Mouse (Mus musculus): ENCODE data around the gene 1500009L16Rik. TPM values are rescaled to one million over a fixed set of nuclear protein-coding genes. Genes with fewer than 3 reads are reported as not detected.

The 1500009L16Rik gene
- polyA plus RNA-seq, 1 experiment from 2014 or later: 47.2 TPM

DNA sequence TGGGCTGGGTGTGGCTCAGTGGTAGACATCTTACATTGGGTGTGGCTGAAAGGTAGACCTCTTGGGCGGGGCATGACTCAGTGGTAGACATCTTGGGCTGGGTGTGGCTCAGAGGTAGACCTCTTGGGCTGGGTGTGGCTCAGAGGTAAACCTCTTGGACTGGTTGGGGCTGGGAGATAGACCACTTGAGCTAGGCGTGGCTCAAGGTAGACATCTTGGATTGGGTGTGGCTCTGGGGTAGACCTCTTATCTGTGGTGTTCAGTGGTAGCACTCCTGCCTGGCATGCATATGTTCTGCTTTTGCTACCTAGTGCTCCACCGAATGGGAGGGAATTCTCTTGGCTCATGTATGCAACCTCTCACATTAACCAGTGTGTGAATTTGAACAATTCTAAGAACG, 11.1 kb downstream of the 1500009L16Rik start:
- H3K36me3 ChIP-seq (ENCODE audit: control insufficient read depth, insufficient read depth, low read length): no peaks in the 10 kb centered on the region
- ATAC-seq (ENCODE audit: insufficient number of reproducible peaks, low FRiP score, low TSS enrichment, low read depth) (no peak), DNase-seq (ENCODE audit: low spot score) (no peak)
- no peaks in the 10 kb centered on the region for H3K9me3 ChIP-seq (ENCODE audit: control insufficient read depth, low read length)
- WGBS: 88% methylated on average over 4 of the region's 4 CpGs
- H3K27me3 ChIP-seq (ENCODE audit: control insufficient read depth, insufficient read depth, low read length): no peaks in the 10 kb centered on the region
- H3K4me2 ChIP-seq (ENCODE audit: low read depth, severe bottlenecking): no peak overlapping the region
- no peak overlapping the region for H3K4me3 ChIP-seq (ENCODE audit: low read depth, low read length)
- no peak overlapping the region for H3K9ac ChIP-seq (ENCODE audit: low read length)
- H3K27ac ChIP-seq (replicated peaks; ENCODE audit: low read depth, low read length): no peak overlapping the region
- no peaks in the 10 kb centered on the region for H3K4me1 ChIP-seq (ENCODE audit: control insufficient read depth, insufficient read depth, low read length)

GRCm38 (mm10) chr10:83738996-83739655, 16.5 kb downstream of the 1500009L16Rik start:
- Histone ChIP-seq H3K36me3 (ENCODE audit: control insufficient read depth, insufficient read depth, low read length) (no peaks in the 10 kb centered on the region), H3K4me1 (ENCODE audit: control insufficient read depth, insufficient read depth, low read length) (no peaks in the 10 kb centered on the region), H3K4me3 (ENCODE audit: low read depth, low read length) (no peak overlapping the region), H3K27ac (replicated peaks; ENCODE audit: low read depth, low read length) (no peak overlapping the region), H3K4me2 (ENCODE audit: low read depth, severe bottlenecking) (no peak overlapping the region), H3K9ac (ENCODE audit: low read length) (no peak overlapping the region), H3K27me3 (ENCODE audit: control insufficient read depth, insufficient read depth, low read length) (no peaks in the 10 kb centered on the region), H3K9me3 (ENCODE audit: control insufficient read depth, low read length) (no peaks in the 10 kb centered on the region; the same call in 1 of the 2 replicates)
- WGBS: 83% methylated on average over 15 of the region's 15 CpGs
- no peak for DNase-seq (ENCODE audit: low spot score)
- ATAC-seq (ENCODE audit: insufficient number of reproducible peaks, low FRiP score, low TSS enrichment, low read depth): no peak

DNA sequence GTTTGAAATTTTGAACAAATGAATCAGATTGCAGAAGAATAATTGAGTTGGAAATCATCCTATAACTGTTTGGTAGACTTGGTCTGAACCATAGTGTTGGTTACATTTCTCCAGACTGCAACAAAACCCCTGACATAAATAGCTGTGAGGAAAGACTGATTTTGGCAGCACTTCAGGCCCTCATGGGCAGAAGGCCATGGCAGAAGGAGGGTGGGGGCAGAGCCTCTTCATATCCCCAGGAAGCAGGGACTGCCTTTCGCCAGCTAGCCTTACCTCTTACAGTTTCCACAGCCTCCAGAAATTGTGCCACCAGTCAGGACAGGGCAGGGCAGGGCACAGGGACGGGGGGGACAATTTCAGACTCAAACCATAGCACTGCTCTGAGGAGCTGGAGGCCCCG, 22.0 kb downstream of the 1500009L16Rik start:
- Histone ChIP-seq H3K36me3 (ENCODE audit: control insufficient read depth, insufficient read depth, low read length) (no peaks in the 10 kb centered on the region), H3K27me3 (ENCODE audit: control insufficient read depth, insufficient read depth, low read length) (no peaks in the 10 kb centered on the region), H3K9ac (ENCODE audit: low read length) (no peak overlapping the region), H3K27ac (replicated peaks; ENCODE audit: low read depth, low read length) (no peak overlapping the region), H3K4me3 (ENCODE audit: low read depth, low read length) (no peak overlapping the region), H3K4me2 (ENCODE audit: low read depth, severe bottlenecking) (no peak overlapping the region), H3K9me3 (ENCODE audit: control insufficient read depth, low read length) (no peaks in the 10 kb centered on the region; the same call in 1 of the 2 replicates), H3K4me1 (ENCODE audit: control insufficient read depth, insufficient read depth, low read length) (no peaks in the 10 kb centered on the region)
- ATAC-seq (ENCODE audit: insufficient number of reproducible peaks, low FRiP score, low TSS enrichment, low read depth): no peak
- DNase-seq (ENCODE audit: low spot score): no peak
- 91% methylated on average over 3 of the region's 3 CpGs for WGBS

GRCm38 (mm10) chr10:83753056-83753455, 30.4 kb downstream of the 1500009L16Rik start:
- no peak overlapping the region for H3K27ac ChIP-seq (replicated peaks; ENCODE audit: low read depth, low read length)
- no peak for ATAC-seq (ENCODE audit: insufficient number of reproducible peaks, low FRiP score, low TSS enrichment, low read depth)
- no peak for DNase-seq (ENCODE audit: low spot score)
- no peak overlapping the region for H3K9ac ChIP-seq (ENCODE audit: low read length)
- WGBS: 84% methylated on average over 1 of the region's 1 CpGs
- H3K9me3 ChIP-seq (ENCODE audit: control insufficient read depth, low read length): no peaks in the 10 kb centered on the region
- H3K27me3 ChIP-seq (ENCODE audit: control insufficient read depth, insufficient read depth, low read length): no peaks in the 10 kb centered on the region
- no peaks in the 10 kb centered on the region for H3K4me1 ChIP-seq (ENCODE audit: control insufficient read depth, insufficient read depth, low read length)
- H3K4me3 ChIP-seq (ENCODE audit: low read depth, low read length): no peak overlapping the region
- no peaks in the 10 kb centered on the region for H3K36me3 ChIP-seq (ENCODE audit: control insufficient read depth, insufficient read depth, low read length)
- no peak overlapping the region for H3K4me2 ChIP-seq (ENCODE audit: low read depth, severe bottlenecking)

DNA sequence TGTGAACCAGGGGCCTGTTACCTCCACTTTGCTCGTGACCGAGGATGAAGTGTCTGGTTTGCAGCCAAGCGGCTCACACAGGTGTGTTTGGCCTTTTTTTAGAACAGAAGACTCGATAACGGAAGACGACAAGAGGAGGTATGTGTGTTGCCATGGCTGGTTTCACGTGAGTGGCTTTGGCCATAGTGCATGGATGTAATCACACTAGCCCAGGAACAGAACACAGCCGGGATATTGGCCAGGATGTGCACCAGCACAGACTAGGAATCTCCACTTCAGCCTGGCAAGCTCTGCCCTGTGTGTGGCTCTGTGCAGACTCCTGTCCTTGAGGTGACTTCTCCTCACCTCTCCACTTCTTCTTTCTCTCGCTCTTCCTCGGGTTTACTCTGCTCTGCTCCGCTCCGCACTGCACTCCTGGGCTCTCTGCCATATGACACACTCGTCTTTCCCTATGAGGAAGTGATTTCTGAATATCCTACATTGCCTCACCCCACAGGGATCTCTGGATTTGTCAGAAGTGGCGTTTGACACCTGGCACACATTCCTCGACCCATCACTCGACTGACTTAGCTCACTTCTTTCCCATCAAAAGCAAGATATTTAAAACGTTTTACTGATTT, 34.8 kb downstream of the 1500009L16Rik start:
- Histone ChIP-seq H3K9me3 (ENCODE audit: control insufficient read depth, low read length) (no peaks in the 10 kb centered on the region), H3K4me1 (ENCODE audit: control insufficient read depth, insufficient read depth, low read length) (no peaks in the 10 kb centered on the region), H3K36me3 (ENCODE audit: control insufficient read depth, insufficient read depth, low read length) (no peaks in the 10 kb centered on the region), H3K9ac (ENCODE audit: low read length) (no peak overlapping the region), H3K4me3 (ENCODE audit: low read depth, low read length) (no peak overlapping the region), H3K27ac (replicated peaks; ENCODE audit: low read depth, low read length) (no peak overlapping the region), H3K27me3 (ENCODE audit: control insufficient read depth, insufficient read depth, low read length) (no peaks in the 10 kb centered on the region), H3K4me2 (ENCODE audit: low read depth, severe bottlenecking) (no peak overlapping the region)
- DNase-seq (ENCODE audit: low spot score): no peak
- 85% methylated on average over 17 of the region's 17 CpGs for WGBS
- no peak for ATAC-seq (ENCODE audit: insufficient number of reproducible peaks, low FRiP score, low TSS enrichment, low read depth)

DNA sequence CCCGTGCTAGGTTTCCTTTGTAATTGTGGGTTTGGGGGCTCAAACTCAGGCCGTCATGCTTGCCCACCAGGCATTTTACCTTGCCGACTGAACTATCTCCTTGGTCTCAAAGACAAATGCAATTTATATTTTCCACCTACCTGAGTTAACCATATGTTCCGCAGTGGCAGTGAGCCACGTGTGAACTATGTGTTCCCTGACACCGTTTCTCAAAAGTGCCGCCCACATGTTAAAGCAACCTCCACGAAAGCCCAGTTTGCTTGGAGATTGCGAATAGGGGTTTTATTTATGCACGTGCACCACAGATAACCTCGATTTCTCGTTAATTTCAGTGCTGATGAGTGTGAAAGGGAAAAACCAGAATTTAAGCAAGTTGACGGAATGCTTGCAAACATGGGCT, 36.1 kb downstream of the 1500009L16Rik start:
- Histone ChIP-seq H3K27ac (replicated peaks; ENCODE audit: low read depth, low read length) (no peak overlapping the region), H3K4me2 (ENCODE audit: low read depth, severe bottlenecking) (no peak overlapping the region), H3K27me3 (ENCODE audit: control insufficient read depth, insufficient read depth, low read length) (no peaks in the 10 kb centered on the region), H3K4me1 (ENCODE audit: control insufficient read depth, insufficient read depth, low read length) (no peaks in the 10 kb centered on the region), H3K4me3 (ENCODE audit: low read depth, low read length) (no peak overlapping the region), H3K36me3 (ENCODE audit: control insufficient read depth, insufficient read depth, low read length) (no peaks in the 10 kb centered on the region), H3K9ac (ENCODE audit: low read length) (no peak overlapping the region), H3K9me3 (ENCODE audit: control insufficient read depth, low read length) (no peaks in the 10 kb centered on the region)
- ATAC-seq (ENCODE audit: insufficient number of reproducible peaks, low FRiP score, low TSS enrichment, low read depth) (no peak), DNase-seq (ENCODE audit: low spot score) (no peak)
- 87% methylated on average over 13 of the region's 13 CpGs for WGBS

GRCm38 (mm10) chr10:83760535-83760934, 37.9 kb downstream of the 1500009L16Rik start:
- WGBS: 79% methylated on average over 2 of the region's 2 CpGs
- H3K9ac ChIP-seq (ENCODE audit: low read length): no peak overlapping the region
- no peaks in the 10 kb centered on the region for H3K9me3 ChIP-seq (ENCODE audit: control insufficient read depth, low read length)
- DNase-seq (ENCODE audit: low spot score): no peak
- no peak for ATAC-seq (ENCODE audit: insufficient number of reproducible peaks, low FRiP score, low TSS enrichment, low read depth)
- no peak overlapping the region for H3K4me3 ChIP-seq (ENCODE audit: low read depth, low read length)
- no peak overlapping the region for H3K4me2 ChIP-seq (ENCODE audit: low read depth, severe bottlenecking)
- no peak overlapping the region for H3K27ac ChIP-seq (replicated peaks; ENCODE audit: low read depth, low read length)
- H3K4me1 ChIP-seq (ENCODE audit: control insufficient read depth, insufficient read depth, low read length): no peaks in the 10 kb centered on the region
- no peaks in the 10 kb centered on the region for H3K27me3 ChIP-seq (ENCODE audit: control insufficient read depth, insufficient read depth, low read length)
- no peaks in the 10 kb centered on the region for H3K36me3 ChIP-seq (ENCODE audit: control insufficient read depth, insufficient read depth, low read length)

GRCm38 (mm10) chr10:83763891-83764290, 41.2 kb downstream of the 1500009L16Rik start:
- Histone ChIP-seq H3K9me3 (ENCODE audit: control insufficient read depth, low read length) (no peaks in the 10 kb centered on the region), H3K36me3 (ENCODE audit: control insufficient read depth, insufficient read depth, low read length) (no peaks in the 10 kb centered on the region)
- WGBS: 89% methylated on average over 4 of the region's 4 CpGs

GRCm38 (mm10) chr10:83766882-83767281, 44.2 kb downstream of the 1500009L16Rik start:
- Histone ChIP-seq H3K4me2 (ENCODE audit: low read depth, severe bottlenecking) (no peak overlapping the region), H3K4me1 (ENCODE audit: control insufficient read depth, insufficient read depth, low read length) (no peaks in the 10 kb centered on the region), H3K9me3 (ENCODE audit: control insufficient read depth, low read length) (no peaks in the 10 kb centered on the region), H3K36me3 (ENCODE audit: control insufficient read depth, insufficient read depth, low read length) (no peaks in the 10 kb centered on the region), H3K27ac (replicated peaks; ENCODE audit: low read depth, low read length) (no peak overlapping the region), H3K27me3 (ENCODE audit: control insufficient read depth, insufficient read depth, low read length) (no peaks in the 10 kb centered on the region), H3K9ac (ENCODE audit: low read length) (no peak overlapping the region), H3K4me3 (ENCODE audit: low read depth, low read length) (no peak overlapping the region)
- DNase-seq (ENCODE audit: low spot score): no peak
- ATAC-seq (ENCODE audit: insufficient number of reproducible peaks, low FRiP score, low TSS enrichment, low read depth): no peak

More at GRCm38 (mm10) chr10:83763891-83764290, 41.2 kb downstream of the 1500009L16Rik start:
- H3K4me3 ChIP-seq (ENCODE audit: low read depth, low read length): no peak overlapping the region
- DNase-seq (ENCODE audit: low spot score) (no peak), ATAC-seq (ENCODE audit: insufficient number of reproducible peaks, low FRiP score, low TSS enrichment, low read depth) (no peak)
- no peak overlapping the region for H3K4me2 ChIP-seq (ENCODE audit: low read depth, severe bottlenecking)
- H3K27ac ChIP-seq (replicated peaks; ENCODE audit: low read depth, low read length): no peak overlapping the region
- H3K27me3 ChIP-seq (ENCODE audit: control insufficient read depth, insufficient read depth, low read length): no peaks in the 10 kb centered on the region
- H3K4me1 ChIP-seq (ENCODE audit: control insufficient read depth, insufficient read depth, low read length): no peaks in the 10 kb centered on the region
- H3K9ac ChIP-seq (ENCODE audit: low read length): no peak overlapping the region

Data from limb, embryonic 11.5 days (tissue).